In genomic region chrX:10450143-10451060, GRCm38 (mm10) we compare ENCODE assay signal across 17 mouse cellular contexts. TPM values are rescaled to one million over a fixed set of nuclear protein-coding genes. Genes with fewer than 3 reads are reported as not detected.
DNase-seq lines count a peak whose midpoint lies in the region; ATAC-seq lines count a peak whose summit lies in the region.
"Had no signal": no experiment of that assay in that cellular context is flagged by ENCODE, and none has a peak within 500 bp of the region (broad histone marks: within the 10 kb centered on the region; RNA-seq: fewer than 3 reads in every experiment).

No protein-coding gene starts in this region.

- WGBS in kidney, embryonic 15.5 days: 70% methylated on average over 2 of the region's 2 CpGs
- WGBS in embryonic facial prominence, embryonic 10.5 days: 68% methylated on average over 2 of the region's 2 CpGs

- no peak overlapping the region for H3K27ac ChIP-seq in kidney, embryonic 15.5 days
- no peak overlapping the region for H3K27ac ChIP-seq in embryonic facial prominence, embryonic 10.5 days (replicated peaks)
- H3K27ac ChIP-seq: hindbrain, postnatal 0 days; liver, embryonic 13.5 days had no signal

- H3K4me1 ChIP-seq in kidney, embryonic 15.5 days: no peaks in the 10 kb centered on the region
- H3K4me1 ChIP-seq in embryonic facial prominence, embryonic 10.5 days: no peaks in the 10 kb centered on the region
- H3K4me1 ChIP-seq: liver, embryonic 13.5 days had no signal

- H3K4me3 ChIP-seq in kidney, embryonic 15.5 days (replicated peaks): no peak overlapping the region
- H3K4me3 ChIP-seq in embryonic facial prominence, embryonic 10.5 days: no peak overlapping the region
- H3K4me3 ChIP-seq: liver, embryonic 13.5 days had no signal

- no peak overlapping the region for H3K9ac ChIP-seq in kidney, embryonic 15.5 days
- H3K9ac ChIP-seq: liver, embryonic 13.5 days had no signal

- no peaks in the 10 kb centered on the region for H3K9me3 ChIP-seq in kidney, embryonic 15.5 days (replicated peaks)
- no peaks in the 10 kb centered on the region for H3K9me3 ChIP-seq in embryonic facial prominence, embryonic 10.5 days
- H3K9me3 ChIP-seq: liver, embryonic 13.5 days had no signal

- DNase-seq in frontal cortex, postnatal 14 days (ENCODE audit: low spot score in 2 of 2): no peak
- DNase-seq in brain, adult 2 months (ENCODE audit: low read depth, low spot score): peak; percentile 93
- DNase-seq in cerebellum, adult 9-11 months: peak; percentile 81
- DNase-seq in left cerebral cortex, adult 9 months (ENCODE audit: low spot score in 2 of 2): peak; percentile 20 to 47
- DNase-seq in embryonic facial prominence, embryonic 10.5 days (ENCODE audit: low spot score): no peak
- DNase-seq: adrenal gland, postnatal 36 days; B cell, adult 2 months; embryo, embryonic 11 days; heart, postnatal 14 days; kidney, adult 9 months; liver, embryonic 13.5 days; lung, postnatal 10 days had no signal

- no peak overlapping the region for H3K4me2 ChIP-seq in kidney, embryonic 15.5 days
- H3K4me2 ChIP-seq: liver, embryonic 13.5 days; midbrain, embryonic 11.5 days had no signal

- peak; percentile 83 for ATAC-seq in frontal cortex, adult (ENCODE audit: low TSS enrichment)
- no peak for ATAC-seq in erythroid progenitor cell, adult 5-6 weeks (replicated peaks; ENCODE audit: low FRiP score, poor library complexity, severe bottlenecking)
- ATAC-seq in kidney, embryonic 15.5 days (replicated peaks; ENCODE audit: low FRiP score): no peak
- ATAC-seq: hindbrain, postnatal 0 days had no signal

- H3K36me3 ChIP-seq in kidney, embryonic 15.5 days: no peaks in the 10 kb centered on the region
- H3K36me3 ChIP-seq in embryonic facial prominence, embryonic 10.5 days (replicated peaks): no peaks in the 10 kb centered on the region
- H3K36me3 ChIP-seq: liver, embryonic 13.5 days had no signal

- H3K27me3 ChIP-seq in kidney, embryonic 15.5 days: 0 out of 2 replicates have a peak, but pooled peaks cover 2% of the 10 kb centered on the region
- 0 out of 2 replicates have a peak, but pooled peaks cover 3% of the 10 kb centered on the region for H3K27me3 ChIP-seq in embryonic facial prominence, embryonic 10.5 days (replicated peaks; ENCODE audit: low read depth, poor library complexity, severe bottlenecking)
- H3K27me3 ChIP-seq: liver, embryonic 13.5 days had no signal

RNA-seq across cellular contexts. Expression of gene Tspan7, which starts 34.6 kb away (rescaled TPM):
- total RNA-seq in erythroid progenitor cell, adult 5-6 weeks (2015; ENCODE audit: low replicate concordance): not detected in 2 replicates
- total RNA-seq in erythroid progenitor cell, adult 5-6 weeks (2017; ENCODE audit: low replicate concordance): not detected in 2 replicates
- 102 and 105 TPM in 2 replicates for polyA plus RNA-seq in kidney, embryonic 15.5 days (2015; fragmentation: Nextera tagmentation; extraction: Ambion mirVana)
- 84.4 and 87.8 TPM in 2 replicates for polyA plus RNA-seq in embryonic facial prominence, embryonic 10.5 days (2016; fragmentation: Nextera tagmentation; extraction: Ambion mirVana)

Comparison
In these comparisons a context has a peak if more than half of its experiments do, and no peak if none do; other contexts are left out.
1. DNase-seq: peak in brain, adult 2 months (single experiment), cerebellum, adult 9-11 months (single experiment) and left cerebral cortex, adult 9 months (2 of 2); none in frontal cortex, postnatal 14 days (0 of 2) and embryonic facial prominence, embryonic 10.5 days (single experiment).